Mouse (Mus musculus) frontal cortex, adult (tissue): ENCODE measurements at regions not wholly inside any gene's neighbourhood (a gene's known extent, or its start where the extent isn't known, plus 50 kb on each side); places are given as distances from the start of the nearest gene placed in this dataset.
A peak's percentile ranks its signal among the peaks of the same experiment; 100 is the strongest.
"Not testable (repeated sequence)": the region's sequence is repeated elsewhere in the genome, so short reads cannot be mapped to it uniquely, and the experiment has no call there.

Experiments
- ATAC-seq: cut with Nextera tagmentation; 2 replicates; pipeline ENCODE4 v1.9.2; 2017; ENCODE audit warnings: mild to moderate bottlenecking, moderate library complexity, mixed read lengths; ENCODE audit not compliant: low TSS enrichment

GRCm38 (mm10) chr17:6489926-6490564, 60.1 kb downstream of the Dynlt1b start:
- ATAC-seq = peak; percentile 90

DNA sequence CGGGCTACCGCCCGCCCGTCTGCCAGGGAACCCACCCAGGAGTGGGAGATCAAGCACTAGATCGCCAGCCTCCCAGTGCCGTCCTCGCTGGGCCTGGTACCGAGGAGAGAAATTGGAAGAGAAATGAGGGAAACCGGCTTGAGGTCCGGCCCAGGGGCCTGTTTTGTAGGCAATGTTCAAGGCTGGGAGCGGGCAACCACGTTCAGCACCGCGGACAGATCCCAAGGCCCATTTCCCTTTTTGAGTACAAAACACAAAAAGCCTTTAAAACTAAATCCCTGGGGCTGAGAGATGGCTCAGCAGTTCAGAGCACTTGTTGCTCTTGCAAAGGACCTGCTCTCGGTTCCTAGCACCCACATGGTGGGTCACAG, 60.6 kb downstream of the Dynlt1b start:
- ATAC-seq = not testable (repeated sequence)

DNA sequence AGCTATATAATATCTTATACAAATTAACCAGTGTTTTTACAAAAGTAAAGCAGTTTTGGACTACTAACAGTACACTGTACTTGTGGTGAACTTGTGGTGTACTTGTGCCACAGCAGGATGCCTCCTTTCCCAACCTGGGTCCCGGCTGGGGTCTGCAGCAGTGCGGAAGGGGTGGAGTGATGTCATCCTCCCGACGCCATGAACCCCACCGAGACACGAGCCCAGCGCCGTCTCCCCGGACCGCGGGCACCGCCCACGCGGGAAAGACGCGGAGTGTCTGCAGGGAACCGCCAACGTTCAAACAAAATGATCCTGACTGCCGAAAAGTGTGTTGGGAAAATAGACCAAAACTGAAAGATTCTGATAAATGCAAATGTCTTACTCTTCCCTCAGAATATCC, 62.6 kb downstream of the Dynlt1b start:
- 0 out of 2 replicates have a peak, but pooled peaks have one; percentile 22 for ATAC-seq

DNA sequence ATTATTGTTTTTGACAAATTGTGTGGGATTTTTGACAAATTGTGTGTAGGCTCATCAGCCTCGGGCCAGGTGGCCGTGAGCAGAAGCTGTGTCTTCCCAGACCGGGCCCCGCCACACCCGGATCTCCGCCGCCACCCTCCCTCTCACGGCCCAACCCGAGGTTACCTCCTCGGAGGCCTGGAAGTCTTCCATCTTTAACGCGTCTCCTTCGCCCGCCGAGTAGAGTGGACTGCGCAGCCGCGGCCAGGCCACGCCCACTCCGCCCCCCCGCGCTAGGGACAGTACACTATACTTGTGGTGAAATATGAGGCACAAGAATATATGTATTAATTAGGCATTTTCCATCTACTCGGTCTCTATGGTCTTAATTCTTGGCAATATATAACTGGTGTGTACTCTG, 63.0 kb downstream of the Dynlt1b start:
- not testable (repeated sequence) for ATAC-seq

DNA sequence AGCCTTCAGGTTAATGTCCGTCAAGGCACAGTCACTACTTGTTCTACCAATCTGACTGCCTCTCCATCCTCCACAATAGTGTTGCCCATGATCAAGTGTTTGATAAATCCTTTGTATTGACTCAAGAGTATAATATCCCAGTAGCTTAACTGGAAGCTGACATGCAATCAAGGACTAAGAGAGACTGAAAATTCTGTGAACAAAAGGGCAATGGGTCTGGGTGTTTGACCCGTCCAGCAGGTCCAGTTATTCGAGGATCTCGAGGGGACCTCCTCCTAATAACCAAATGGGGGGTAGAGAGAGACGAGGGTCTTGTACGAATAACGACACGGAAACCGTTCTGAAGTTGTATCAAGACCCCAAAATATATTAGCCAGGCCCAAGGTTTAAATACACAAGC, 66.6 kb downstream of the Dynlt1b start:
- ATAC-seq = not testable (repeated sequence)

- ATAC-seq = not testable (repeated sequence)
Observed at GRCm38 (mm10) chr17:6502676-6503075, 72.8 kb downstream of the Dynlt1b start.

DNA sequence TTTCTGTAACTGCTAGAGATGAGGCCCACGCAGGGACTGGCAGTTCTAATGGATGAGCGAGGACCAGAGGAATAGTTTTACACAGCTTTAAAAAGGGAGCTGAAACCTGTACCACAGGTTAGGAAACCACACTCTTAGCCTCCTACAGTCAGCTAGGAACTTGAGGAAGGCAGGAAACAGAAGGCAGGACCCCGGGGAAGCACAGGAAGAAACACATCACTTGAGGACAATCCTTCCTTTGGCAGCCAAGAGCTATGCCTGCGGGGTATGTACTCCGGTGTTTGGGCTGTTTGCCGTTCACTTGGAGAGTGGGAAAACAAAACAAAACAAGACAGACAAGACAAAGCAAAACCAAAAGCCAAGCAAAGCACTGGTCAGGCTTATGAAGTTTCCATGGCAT, 76.0 kb downstream of the Dynlt1b start:
- not testable (repeated sequence) for ATAC-seq

DNA sequence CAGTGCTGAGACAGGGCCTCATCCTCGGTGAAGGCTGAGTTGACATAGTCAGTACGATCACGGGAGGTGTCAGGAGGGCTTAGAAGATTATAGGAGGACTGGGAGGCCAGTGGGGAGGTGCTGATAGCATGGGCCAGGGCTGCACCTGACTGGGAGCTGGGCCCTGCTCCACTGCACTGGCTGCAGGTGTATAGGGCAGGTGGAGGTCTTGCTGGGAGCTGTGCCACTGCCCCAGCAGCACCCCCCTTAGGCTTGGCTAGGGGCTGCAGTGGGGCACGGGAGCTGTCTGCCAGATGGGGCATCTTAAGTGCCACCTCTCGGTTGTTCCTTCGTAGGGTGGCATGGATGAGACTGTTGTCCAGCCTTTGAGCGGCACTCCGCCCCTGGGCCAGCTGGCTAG, 85.2 kb downstream of the Dynlt1b start:
- not testable (repeated sequence) for ATAC-seq

GRCm38 (mm10) chr17:6519107-6519506, 82.4 kb upstream of the Dynlt1c start:
- not testable (repeated sequence) for ATAC-seq

GRCm38 (mm10) chr17:6520001-6520400, 81.5 kb upstream of the Dynlt1c start:
- ATAC-seq = not testable (repeated sequence)

GRCm38 (mm10) chr17:6520751-6521150, 80.7 kb upstream of the Dynlt1c start:
- ATAC-seq = not testable (repeated sequence)

- ATAC-seq = not testable (repeated sequence)
Observed at GRCm38 (mm10) chr17:6522185-6522584, 79.3 kb upstream of the Dynlt1c start.

GRCm38 (mm10) chr17:6538723-6539122, 62.7 kb upstream of the Dynlt1c start:
- ATAC-seq = not testable (repeated sequence)

DNA sequence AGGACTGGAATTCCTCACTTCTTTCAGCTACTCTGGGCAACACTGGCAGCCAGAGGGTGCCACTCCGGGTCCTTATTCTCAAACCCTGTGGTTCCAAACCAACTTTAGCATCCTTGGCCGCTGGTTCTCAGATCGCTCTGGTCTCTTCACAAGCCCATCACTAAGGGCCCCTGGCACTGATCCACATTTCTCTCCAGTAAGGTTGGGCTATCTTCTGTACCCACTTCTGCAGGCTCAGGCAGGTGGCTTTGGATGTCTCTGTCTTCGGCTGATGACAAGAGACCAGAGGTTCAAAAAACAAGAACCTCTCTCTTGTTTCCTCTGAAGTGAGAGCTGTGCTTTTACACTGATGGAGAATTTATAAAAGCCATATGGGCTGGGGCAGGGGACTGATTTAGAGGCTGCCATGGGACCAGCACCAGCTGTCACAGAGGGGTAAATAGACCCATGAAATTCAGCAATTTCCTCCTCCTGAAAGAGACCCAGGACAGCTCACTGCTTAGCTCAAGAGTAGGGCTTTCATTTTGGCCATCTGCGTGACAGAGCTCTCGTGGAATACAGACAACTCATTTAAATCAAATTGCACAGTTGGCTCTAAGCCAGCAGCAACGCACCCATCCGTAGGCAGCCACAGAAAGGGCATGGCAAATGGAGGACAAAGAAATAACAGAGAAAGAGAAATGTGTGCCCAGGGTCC, 54.3 kb upstream of the Dynlt1c start:
- ATAC-seq = not testable (repeated sequence)

DNA sequence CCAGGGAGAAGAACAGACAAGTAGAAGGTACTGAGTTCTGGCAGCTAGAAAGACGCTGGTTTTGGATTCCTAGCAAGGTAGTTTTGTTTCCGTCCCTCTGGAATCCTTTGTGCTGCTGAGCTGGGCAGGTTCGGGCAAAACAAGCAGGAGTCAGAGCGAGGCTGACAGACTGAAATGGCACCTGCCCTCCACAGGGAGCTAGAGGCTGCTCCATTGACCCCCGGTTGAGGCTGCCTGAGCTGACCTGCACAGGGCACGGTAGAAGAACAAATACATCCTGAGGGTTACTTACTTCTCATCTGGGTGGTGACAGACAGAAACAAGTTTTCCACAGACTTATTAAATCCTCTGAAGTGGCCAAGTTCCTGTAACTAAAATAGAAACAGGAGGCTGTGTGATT, 53.5 kb upstream of the Dynlt1c start:
- ATAC-seq = not testable (repeated sequence)
